Mouse (Mus musculus): ENCODE results near the gene Fzd5. TPM values are rescaled to one million over a fixed set of nuclear protein-coding genes. Genes with fewer than 3 reads are reported as not detected.

Gene Fzd5
- 10 to 100 TPM; 14.9 to 34.1 (median 21.4) TPM for total RNA-seq (2022)

DNA sequence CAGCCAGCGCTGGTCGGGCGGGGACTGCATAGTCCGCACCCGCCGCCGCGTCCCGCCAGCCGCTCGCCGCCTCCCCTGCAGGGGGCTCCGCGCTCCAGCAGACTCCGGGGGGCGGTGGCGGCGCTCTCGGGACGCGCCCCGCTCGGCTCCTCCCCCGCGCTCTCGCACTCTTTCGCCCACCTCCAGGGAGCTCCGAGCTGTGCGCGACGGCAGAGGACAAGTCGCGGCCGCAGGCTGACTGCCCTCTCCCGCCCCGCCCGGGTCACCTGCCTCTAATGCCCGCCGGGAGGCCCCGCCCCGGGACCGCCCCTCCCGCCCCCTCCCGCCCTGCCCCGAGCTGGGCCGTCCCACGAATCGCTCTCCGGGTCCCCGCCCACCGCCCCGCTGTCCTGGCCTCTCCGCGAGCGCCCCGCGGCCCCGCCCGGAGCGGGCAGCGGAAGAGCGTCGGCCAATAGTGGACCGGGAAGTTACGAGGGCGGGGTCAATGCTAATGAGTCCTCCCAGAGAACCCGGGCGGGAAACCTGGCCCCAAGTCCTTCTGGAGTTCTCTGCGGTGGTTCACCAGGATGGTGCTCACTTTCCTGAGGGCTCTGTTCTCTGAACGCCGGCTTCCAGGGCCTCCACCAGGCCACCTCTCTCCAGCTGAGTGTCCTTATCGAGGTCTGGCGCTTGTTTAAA is at the start of gene Fzd5:
Fzd5 (minus strand) TSS at position 250 of the 678 bp plus-strand sequence.
- DNase-seq = peak; percentile 88

DNA sequence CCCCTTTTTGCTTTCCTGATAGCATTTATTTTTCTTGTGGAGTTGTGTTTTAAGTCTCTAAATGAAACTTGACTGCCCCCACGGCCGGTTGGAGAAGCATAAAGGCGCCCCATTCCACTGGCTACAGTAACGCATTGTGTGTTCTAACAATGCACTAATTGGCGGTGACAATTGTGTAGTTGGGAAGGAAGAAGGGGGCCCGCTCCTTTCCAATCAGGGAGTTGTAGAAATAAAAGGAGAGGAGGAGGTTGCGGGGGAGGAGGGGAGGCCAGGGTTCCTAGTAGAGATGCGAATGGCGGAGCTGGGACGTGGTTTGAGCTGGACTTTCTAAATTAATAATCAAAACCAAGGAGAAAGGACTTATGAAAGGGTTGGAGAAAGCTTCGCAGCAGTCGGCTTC is 42.3 kb upstream of the Fzd5 start:
- DNase-seq = no peak

DNA sequence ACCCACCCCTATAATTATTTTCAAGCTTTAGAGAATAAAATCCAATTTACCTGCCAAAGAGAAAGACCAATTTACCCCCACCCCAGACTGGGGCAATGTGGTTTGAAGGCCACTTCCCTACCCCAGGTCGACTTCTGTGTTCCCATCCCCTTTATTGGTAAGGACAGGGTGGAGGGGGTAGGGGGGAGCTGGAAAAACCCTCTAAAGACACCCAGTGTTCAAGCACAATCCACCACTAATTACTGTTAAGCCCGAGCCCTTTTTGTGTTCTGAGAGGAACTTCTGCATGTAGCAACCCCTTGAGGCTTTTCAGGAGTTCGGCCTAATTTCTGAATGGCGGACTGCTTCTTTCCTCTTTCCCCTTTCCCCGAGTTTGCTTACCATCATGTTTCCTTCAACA is 41.9 kb upstream of the Fzd5 start:
- DNase-seq = no peak

DNA sequence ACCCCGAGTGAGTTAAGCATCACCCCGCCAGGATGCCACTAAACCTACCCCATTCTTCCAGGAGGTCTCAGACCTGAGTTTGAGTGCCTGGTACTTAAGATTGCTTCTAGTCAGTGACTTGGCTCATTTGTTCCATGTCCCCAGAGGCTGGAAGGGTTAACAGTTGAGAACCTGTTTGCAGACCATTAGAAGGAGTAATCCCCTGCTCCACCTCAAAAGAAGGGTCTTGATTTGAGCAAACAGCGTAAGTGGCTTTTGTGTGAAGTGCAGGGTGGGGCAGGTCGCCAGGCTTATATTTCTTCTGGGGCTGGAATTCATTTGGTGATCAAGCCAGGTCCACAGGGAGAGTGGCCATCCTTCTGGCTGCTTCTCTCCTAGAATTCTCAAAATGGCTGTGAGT is 35.8 kb upstream of the Fzd5 start:
- no peak for DNase-seq

DNA sequence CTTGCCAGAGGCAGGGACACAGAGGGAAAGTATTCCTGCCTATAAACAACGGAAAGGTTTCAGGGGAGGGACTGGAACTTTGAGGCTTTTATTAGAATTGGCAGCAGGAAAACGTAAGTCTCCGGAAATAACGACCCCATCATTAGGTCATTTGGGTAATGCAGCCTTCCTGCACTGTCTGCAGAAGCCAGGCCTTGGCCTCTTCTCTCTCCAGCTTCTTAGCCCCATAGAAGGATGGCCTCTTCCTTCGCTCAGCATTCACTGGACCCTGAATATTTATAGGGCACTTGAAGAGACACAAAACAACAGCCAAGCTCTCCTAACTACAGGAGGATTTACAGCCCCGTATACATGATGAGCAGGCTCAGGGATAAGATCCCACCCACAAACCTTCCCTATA is 32.6 kb upstream of the Fzd5 start:
- DNase-seq = no peak

DNA sequence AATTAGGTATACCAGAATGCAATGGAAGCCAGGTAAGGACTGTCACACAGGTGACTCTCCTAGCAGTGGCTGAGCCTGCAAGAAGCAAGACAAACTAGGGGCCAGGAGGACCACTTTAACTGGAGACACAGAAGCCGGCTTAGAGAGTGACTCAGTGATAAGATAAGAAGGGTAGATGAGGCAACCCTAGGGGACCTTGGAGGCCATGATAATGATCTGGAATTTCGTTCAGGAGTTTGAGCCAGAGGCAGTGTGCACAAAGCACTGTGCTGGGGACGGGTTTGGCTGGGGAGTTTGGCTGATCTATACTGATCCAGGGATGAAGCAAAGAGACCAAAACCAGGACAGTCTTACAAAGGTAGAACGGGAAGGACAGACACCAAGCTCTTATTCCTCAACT is 24.1 kb upstream of the Fzd5 start:
- DNase-seq = peak; percentile 39

DNA sequence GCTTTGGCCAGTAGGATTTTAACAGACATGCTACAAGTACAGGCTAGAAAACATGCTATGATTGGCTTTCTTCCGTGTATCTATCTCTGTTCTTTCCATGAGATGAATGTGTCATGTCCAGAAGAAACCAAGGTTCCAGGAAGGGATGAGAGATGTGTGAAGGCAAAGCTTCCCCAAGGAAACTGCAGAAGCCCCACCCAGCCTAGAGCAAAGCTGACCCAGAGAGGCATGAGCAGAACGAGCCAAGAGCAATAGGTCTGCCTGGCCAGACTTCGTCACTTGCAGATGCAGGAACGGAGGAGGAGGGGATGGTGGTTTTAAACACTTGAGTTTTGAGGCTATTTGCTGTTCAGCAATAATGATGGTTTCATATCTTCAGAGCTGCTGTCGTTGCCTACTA is 20.2 kb upstream of the Fzd5 start:
- no peak for DNase-seq

DNA sequence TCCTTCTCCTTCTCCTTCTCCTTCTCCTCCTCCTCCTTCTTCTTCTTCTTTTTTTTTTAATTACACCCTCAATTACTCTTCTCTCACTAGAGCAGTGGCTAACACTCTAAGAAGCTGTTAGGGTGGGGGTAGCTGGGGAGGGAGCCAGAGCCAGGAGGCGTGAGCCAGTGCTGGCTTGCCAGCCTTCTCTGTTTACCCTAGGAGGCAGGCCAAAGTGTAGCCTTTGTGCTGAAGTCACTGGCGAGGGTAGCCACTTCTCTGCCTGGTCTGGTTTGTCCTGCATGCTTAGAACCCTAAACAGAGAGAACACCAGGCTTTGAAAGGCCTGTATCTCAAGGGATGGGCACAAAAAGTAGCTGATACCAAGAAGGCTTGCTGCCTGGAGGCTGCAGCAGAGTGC is 19.7 kb upstream of the Fzd5 start:
- DNase-seq = no peak

DNA sequence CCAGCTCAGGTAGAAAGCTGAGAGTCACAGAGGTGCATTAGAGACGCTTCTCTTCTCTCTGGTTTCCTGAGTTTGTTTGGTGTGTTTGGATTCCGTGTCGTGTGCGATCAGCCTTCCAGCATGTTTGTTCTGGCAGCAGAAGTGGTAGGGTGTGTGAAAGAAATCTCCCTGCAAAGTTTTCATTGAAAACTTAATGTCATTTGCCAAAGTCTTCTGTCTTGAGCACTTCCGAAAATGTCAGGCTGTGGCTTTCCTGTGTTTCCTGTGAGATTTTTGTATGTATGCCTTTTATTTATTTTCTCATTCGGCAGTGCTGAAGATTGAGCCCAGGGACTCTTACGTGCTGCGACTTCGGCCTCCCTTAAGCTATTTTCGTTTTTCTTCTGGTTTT is 19.1 kb upstream of the Fzd5 start:
- no peak for DNase-seq

DNA sequence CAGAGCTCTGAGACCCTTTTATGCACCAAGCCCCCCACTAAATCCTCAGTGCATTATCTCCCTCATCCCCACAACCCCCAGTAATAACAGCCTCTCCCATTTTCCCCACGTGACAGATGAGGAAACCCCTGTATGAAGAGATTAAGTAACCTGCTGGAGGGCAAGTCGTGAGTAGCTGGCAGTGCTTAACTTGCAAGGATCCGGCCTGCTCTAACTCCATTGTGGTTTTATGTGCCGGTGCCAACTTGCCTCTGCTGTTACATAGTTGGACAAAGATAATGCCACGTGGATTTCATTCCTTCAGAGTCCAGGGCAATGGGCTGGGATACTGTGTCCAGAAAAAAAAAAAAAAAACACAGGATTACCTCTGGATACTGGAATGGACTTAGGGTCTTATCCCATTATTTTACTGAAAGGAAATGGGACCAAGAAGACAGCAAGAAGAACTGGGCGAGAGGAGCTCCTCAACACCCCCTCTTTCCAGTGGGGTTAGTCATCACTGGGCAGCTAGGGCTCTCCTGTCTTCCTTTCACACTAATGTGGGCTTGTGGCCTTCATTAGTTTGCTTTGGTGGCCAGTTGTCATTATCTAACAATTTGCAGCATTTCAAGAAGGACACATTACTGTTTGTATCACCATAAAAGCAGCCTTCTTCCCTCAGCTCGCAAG is 18.6 kb upstream of the Fzd5 start:
- no peak for DNase-seq

DNA sequence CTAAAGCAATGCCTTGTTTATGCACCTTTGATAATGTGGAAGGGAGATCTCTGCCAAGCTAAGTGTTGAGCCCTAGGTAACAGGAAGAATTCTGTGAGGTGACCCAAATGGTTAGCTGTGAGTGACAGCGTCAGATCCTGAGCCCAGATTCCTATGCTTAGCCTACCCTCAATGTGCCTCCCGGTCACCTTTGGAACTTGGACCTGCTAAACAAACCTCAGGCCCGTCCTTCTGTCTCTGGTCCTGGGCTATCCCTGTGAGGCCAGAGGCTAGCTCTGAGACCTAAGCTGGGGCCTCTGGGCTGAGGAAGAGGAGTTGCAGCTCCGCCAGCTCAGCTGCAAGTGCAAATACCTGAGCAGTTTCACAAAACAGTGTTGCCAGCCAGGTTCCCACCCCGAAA is 17.1 kb upstream of the Fzd5 start:
- no peak for DNase-seq

DNA sequence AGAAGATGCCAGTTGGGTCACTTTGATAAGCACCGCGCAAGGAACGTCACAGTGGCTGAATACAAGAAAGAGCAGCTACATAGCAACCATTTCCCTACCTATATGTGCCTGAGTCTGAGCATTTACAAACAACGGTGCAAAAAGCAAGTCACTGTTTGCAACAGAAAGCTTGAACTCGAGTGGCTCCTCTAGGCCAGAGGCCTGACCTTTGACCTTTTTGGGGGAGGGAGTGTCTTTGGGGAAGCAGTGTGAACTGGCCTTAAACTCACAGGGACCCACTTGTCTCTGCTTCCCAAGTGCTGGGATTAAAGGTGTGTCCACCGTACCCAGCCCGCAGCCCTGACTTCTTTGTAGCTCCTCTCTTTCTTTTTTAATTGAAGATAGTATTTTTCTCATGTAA is 16.1 kb upstream of the Fzd5 start:
- no peak for DNase-seq

DNA sequence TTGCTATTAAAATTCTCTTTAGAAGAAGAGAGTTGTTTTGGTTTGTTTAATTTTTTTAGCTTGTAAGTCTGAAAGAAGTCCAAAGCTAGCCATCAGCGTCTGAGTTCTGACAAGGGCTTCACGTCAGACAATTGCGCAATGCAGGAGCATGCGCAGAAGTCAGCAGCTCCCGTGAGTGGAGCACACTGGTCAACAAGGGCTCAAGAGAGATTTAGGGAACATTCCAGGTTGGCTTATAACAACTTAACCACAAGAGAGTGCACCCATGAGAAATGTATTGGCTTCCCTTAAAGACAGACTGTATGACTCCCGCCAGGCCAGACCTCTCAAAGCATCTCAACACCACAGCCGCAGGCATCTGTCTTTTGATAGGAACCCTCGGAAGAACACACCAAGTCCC is 15.6 kb upstream of the Fzd5 start:
- no peak for DNase-seq

DNA sequence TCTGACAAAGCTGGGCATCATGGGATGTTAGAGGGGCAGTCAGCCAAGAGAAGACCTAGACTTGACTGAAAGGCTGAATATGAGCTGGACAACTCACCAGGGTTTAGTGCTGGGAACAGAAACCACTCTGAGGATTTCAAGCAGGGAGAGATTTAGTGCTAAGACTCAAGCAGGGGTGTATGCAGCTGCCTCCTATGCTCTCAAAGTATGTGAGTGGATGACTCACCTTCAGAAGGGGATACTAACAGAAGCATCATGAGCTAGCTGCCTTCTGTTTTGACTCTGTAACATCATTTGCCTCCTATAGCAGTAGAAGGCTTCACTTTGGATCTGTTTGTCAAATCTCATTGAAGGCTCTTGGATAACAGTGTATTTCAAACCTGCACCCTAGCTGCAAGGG is 7.1 kb upstream of the Fzd5 start:
- no peak for DNase-seq

DNA sequence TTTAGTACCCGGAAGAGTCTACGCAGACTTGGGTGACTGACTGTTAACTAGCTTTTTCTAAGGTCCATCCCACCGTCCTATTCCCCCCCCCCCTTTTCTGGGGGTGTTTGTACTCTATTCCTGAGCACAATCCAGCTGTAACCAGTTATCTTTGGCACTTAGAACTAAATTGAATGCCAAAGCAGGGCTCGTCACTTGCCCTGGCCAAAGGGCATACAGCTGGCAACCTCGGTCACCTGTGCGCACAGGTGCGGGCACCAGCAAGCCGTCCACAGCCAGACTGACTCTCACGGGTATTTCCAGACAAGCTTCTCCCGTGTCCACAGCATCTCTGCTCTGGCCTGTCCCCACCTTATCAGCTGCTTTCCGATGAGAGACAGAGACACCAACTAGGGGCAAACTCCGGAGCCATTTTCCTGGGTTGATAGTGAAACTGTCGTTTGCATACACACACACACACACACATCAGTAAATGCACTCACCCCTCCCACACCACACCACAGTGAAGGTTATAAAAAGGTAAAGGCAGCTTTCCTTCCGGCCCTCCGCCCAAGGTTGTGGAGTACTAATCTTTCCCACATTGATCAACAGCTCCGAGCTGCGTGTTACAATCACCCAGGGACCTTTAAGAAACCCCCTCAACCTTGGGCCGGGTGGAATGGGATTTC is 5.3 kb upstream of the Fzd5 start:
- DNase-seq = no peak

DNA sequence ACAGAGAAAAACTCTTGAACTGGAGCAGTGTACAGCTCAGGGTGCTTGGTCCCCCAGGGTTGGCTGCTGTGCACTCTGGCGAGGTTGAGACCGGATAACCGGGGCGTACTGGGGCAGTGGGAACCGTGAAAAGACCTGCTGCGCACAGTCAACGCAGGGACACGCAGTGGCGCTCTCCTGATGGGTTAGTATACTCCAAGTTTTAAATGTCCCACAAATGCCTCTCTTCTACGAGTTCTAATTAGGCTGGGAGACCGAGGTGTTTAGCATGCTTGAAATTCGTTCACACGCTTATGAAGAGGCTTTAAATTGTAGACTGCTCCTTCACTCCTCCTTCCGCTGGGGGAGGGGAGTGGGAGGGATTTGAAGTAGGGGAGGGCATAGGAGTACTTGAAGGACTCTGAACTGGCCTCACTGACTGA is 1.1 kb upstream of the Fzd5 start:
- DNase-seq = peak; percentile 47

DNA sequence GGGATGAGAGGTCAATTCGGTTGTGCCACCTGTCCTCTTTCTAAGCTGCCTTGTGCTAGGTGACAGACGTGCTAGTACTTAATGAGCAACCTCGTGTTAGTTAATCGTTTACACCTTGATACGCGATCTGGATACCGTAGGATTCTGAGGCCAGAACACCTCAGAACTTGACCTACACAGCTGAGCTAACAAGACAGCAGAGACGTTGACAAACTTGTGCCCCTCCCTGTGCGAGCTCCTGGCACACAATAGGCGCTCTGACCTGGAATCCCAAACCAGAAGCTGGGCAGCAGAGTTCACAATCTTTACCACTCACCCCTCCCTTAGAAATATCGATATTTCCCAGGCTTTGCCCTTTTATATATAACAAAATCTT is 617 bp upstream of the Fzd5 start:
- no peak for DNase-seq

DNA sequence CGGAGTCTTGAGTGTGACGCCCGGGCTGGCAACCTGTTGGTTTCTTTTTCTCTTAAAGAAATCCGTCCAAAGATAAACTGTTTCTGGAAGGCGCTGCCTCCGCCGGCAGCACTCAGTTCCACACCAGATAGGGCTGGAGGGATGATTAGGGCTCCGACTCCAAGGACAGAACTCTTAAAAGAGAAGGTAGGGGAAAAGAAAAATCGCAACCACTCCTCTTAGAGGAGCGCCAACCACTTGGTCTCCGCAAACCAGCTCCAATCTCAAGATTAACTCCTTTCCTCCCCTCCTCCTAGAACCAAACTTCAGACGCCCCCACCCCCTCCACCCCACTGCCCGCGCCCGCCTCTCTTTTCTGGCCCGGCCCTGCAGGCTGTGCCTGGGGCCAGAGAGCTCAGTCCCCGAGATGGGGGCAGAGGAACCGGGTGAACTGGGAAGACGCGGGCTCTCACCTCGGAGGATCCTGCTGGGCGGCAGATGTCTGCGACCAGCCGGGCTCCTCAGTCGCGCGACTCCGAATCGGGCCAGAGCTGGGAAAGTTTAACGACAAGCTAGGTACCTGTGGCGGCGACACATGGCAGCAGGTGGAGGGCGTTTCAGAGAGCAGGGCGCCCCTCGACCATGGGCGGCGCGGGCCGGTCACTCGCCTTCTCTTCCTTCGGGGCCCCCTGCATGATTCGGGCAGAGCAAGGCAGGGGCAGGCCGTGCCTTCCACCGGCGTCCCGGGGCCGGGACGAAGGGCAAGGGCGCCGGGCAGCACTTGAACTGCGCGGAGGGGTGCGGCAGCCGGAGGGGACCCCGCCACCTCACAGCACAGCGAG is 660 bp downstream of the Fzd5 start:
- peak; percentile 34 for DNase-seq

DNA sequence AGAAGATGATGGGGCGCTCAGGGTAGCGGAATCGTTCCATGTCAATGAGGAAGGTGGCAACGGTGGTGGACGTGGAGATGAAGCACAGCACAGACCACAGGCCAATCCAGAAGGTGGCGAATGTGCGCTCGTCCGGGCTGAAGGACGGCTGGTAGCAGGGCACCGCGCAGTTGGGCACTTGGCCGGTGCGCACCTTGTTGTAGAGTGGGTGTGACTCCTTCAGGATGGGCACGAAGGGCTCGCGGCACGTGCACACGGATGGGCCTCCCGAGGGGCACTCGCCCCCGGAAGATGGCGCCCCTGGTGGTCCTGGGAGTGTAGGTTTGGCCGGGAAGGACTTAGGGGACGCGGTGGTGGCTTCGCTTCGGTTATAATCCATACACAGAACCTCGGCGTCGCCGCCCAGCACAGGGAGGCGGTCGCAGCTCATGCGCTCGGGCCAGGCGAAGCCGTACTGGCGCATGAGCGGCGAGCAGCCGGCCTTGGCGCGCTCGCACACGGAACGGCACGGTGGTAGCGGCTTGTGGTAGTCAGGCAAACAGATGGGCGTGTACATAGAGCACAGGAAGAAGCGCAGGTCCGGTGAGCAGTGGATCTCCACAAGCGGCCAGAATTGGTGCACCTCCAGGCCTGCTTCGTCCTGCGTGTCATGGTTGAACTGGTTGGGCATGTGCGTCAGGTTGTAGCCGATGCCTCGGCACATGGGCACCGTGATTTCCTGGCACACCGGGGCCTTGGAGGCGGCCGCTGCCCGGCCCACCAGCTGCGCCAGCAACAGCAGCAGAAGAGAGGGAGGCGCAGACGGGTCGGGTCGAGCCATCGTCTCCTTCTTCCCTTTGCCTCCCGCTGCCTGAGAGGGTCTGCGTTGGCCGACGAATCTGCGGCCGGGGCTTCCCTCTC is 1.5 kb downstream of the Fzd5 start:
- peak; percentile 48 for DNase-seq

DNA sequence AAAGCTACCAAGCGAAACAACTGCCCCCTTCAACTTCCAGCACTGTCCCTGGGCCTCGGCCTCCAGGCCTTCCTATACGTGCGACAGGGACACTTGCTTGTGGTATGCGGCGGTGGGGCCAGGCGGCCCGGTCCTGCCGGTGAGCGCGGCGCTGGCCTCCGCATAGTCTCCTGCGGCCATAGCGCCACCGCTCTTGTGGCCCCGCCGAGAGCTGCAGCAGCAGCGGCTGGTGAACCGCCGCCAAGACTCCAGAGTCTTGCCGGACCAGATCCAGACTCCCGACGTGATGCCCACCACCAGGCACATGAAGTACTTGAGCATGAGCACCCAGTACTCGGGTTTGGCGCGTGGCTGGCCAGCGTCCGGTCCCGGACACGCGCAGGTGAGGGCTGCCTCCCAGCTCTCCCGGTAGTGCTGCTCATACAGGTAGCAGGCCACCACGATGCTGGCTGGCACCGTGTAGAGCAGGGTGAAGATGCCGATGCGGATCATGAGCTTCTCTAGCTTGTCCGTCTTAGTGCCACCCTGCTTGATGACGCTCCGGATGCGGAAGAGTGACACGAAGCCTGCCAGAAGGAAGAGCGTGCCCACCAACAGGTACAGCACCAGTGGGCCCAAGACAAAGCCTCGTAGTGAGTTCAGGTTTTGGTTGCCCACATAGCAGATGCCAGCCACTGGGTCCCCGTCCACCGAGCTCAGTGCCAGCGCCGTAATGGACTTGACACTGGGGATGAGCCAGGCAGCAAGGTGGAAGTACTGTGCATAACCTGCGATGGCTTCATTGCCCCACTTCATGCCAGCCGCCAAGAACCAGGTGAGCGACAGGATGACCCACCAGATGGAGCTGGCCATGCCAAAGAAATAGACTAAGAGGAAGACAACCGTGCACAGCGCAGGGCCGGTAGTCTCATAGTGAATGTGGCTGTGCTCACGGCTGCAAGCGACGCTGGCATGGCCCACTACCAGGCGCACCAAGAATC is 2.5 kb downstream of the Fzd5 start:
- DNase-seq = peak; percentile 26
